Mouse (Mus musculus): ENCODE measurements around the gene Exosc5. TPM values are rescaled to one million over a fixed set of nuclear protein-coding genes. Genes with fewer than 3 reads are reported as not detected.

Exosc5 gene
- total RNA-seq, 4 experiments from 2014 or later, result 23.1 to 32.2 (median 27.5) TPM

GRCm38 (mm10) chr7:25677013-25677412 is 18.0 kb downstream of the Exosc5 start:
- no peak for DNase-seq (ENCODE audit: low spot score in 2 of 2)

DNA sequence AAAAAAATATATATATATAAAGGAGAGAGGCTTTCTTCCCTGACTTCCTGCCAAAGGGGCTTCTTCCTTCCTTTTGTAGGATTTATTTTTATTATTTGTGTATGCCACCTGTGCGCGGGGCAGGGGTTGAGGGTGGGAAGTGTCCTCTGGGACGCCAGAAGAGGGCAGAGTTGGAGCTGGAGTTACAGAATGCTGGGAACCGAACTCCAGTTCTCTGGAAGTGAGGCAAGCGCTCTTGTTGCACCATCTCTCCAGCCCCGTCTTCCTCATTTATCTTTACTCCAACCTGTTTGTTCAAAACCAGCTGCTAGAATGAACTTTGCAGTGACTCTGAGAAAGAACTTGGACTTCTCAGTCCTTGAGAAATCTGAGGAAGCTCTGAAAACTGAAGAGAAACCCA is 21.0 kb downstream of the Exosc5 start:
- no peak for DNase-seq (ENCODE audit: low spot score in 2 of 2)

GRCm38 (mm10) chr7:25680514-25681258 is 21.7 kb downstream of the Exosc5 start, which contains the start of gene B9d2:
TSS of gene B9d2 (plus strand) at chr7:25680780.
- peak; percentile 92 to 94 for DNase-seq (ENCODE audit: low spot score in 2 of 2)

GRCm38 (mm10) chr7:25681341-25682231 is 22.6 kb downstream of the Exosc5 start:
- no peak for DNase-seq (ENCODE audit: low spot score in 2 of 2)

- DNase-seq (ENCODE audit: low spot score in 2 of 2), result no peak
Observed at GRCm38 (mm10) chr7:25683474-25684180, 24.7 kb downstream of the Exosc5 start.

- no peak for DNase-seq (ENCODE audit: low spot score in 2 of 2)
Observed at GRCm38 (mm10) chr7:25684659-25685058, 25.7 kb downstream of the Exosc5 start.

DNA sequence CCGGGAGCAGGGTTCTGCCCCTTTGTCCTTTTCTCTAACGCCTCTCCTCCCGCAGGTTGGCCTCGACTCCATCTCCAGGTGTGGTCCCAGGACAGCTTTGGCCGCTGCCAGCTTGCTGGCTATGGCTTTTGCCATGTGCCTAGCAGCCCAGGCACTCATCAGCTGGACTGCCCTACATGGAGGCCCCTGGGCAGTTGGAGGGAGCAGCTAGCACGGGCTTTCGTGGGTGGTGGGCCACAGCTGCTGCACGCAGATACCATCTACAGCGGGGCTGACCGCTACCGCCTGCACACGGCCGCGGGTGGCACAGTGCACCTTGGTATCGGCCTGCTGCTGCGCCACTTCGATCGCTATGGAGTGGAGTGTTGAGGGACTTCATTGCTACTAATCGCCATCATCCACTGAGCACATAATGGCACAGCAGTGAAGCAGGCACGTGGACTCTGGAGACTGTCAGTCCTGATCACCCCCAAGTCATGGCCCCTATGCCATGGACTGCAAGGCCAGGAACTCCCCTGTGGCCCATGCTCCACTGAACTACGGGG is 27.0 kb downstream of the Exosc5 start:
- no peak for DNase-seq (ENCODE audit: low spot score in 2 of 2)

GRCm38 (mm10) chr7:25686680-25687531 is 27.9 kb downstream of the Exosc5 start, which contains the start of gene Tgfb1:
TSS of gene Tgfb1 (plus strand) at chr7:25687002.
- no peak for DNase-seq (ENCODE audit: low spot score in 2 of 2)

- no peak for DNase-seq (ENCODE audit: low spot score in 2 of 2)
Observed at GRCm38 (mm10) chr7:25687811-25688401, 28.9 kb downstream of the Exosc5 start.

- DNase-seq (ENCODE audit: low spot score in 2 of 2), result no peak
Observed at GRCm38 (mm10) chr7:25688810-25689586, 30.0 kb downstream of the Exosc5 start.

- DNase-seq (ENCODE audit: low spot score in 2 of 2), result no peak
Observed at GRCm38 (mm10) chr7:25689603-25690021, 30.6 kb downstream of the Exosc5 start.

DNA sequence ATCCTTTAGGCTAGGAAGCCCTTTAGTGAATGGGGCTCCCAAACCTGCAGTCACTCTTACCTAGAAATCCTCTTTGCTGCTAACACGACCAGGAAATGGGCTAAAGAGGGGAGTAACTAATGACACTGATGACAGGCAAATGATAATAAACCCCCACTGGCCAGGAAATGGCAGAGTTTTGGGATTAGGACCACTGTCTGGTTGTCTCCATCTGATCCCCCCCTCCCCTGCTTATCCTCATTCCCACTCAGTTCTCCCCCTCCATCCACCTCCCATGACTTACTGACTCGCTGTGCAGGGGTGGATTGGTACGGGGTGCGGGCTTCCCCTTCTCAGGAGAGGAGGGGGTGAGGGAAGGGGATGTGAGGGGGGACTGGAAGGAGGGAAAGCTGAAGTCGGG is 31.1 kb downstream of the Exosc5 start:
- no peak for DNase-seq (ENCODE audit: low spot score in 2 of 2)

DNA sequence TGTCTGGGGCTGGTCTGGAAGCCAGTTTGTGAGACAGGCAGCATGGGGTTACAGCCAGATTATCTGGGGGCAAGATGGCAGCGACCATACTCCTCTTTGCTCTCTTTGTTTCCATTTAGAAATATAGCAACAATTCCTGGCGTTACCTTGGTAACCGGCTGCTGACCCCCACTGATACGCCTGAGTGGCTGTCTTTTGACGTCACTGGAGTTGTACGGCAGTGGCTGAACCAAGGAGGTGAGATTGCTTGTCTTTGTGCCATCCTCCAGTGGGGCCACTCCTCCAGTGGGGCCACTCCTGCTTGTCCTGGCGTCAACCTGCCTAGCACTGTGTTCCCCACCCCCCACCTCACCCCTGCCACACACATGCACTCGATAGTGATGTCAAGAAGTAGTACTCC is 35.1 kb downstream of the Exosc5 start:
- DNase-seq (ENCODE audit: low spot score in 2 of 2), result no peak

- no peak for DNase-seq (ENCODE audit: low spot score in 2 of 2)
Observed at GRCm38 (mm10) chr7:25699851-25700250, 40.9 kb downstream of the Exosc5 start.

DNA sequence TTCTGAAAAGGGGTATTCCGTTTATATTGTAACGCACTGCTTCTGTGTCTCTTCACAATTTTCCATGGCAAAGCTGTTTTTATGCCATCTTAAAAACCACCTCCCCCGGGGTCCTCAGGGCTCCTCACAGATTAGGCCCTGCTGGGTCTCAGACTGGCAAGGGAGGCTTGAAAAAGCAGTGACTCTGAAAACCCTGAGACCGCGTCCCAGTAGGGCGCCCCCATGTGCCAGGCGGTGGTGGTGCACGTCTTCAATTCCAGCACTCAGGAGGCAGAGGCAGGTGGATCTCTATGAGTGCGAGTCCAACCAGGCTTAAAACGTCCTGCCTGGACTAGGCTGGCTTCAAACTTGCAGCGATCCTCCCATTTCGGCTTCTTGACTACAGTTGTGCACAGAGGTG is 41.8 kb downstream of the Exosc5 start:
- no peak for DNase-seq (ENCODE audit: low spot score in 2 of 2)

DNA sequence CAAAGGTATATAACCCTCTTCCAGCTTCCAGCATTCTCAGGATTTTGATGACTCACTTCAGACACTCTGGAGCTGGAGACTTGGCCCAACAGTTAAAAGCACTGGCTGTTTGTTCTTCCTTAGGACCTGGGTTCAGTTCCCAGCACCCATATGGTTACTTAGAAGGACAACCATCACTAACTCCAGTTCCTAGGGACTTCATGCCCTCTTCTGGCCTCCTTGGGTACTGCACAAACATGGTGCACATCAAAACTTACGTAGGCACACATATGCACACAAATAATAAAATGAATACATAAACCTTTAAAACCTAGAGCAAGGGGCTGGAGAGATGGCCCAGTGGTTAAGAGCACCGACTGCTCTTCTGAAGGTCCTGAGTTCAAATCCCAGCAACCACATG is 43.4 kb downstream of the Exosc5 start:
- no peak for DNase-seq (ENCODE audit: low spot score in 2 of 2)

- no peak for DNase-seq (ENCODE audit: low spot score in 2 of 2)
Observed at GRCm38 (mm10) chr7:25703793-25704494, 45.0 kb downstream of the Exosc5 start.

GRCm38 (mm10) chr7:25704716-25705364 is 45.9 kb downstream of the Exosc5 start:
- DNase-seq (ENCODE audit: low spot score in 2 of 2), result no peak
